Mouse (Mus musculus) embryonic stem cell, embryonic (primary cell): Measurements from ENCODE around the gene Ntn1.

ENCODE experiments used
- CTCF ChIA-PET, 4 experiments: fragments of 300-600 bp in 2 of 4; fragments of 350-600 bp in 2 of 4; sonication (Branson Sonifier 250); formaldehyde crosslinking; loops; one replicate each; lab custom pipeline; 2022; ENCODE audit warnings: inconsistent platforms in 2 of 4; lab: Charles Lee
- POLR2A ChIA-PET, 4 experiments: fragments of 300-600 bp in 2 of 4; fragments of 350-600 bp in 2 of 4; sonication (Branson Sonifier 250); formaldehyde crosslinking; loops; one replicate each; lab custom pipeline; 2022; ENCODE audit warnings: antibody characterized with exemption in 4 of 4, inconsistent platforms in 1 of 4; lab: Charles Lee

Gene Ntn1

DNA sequence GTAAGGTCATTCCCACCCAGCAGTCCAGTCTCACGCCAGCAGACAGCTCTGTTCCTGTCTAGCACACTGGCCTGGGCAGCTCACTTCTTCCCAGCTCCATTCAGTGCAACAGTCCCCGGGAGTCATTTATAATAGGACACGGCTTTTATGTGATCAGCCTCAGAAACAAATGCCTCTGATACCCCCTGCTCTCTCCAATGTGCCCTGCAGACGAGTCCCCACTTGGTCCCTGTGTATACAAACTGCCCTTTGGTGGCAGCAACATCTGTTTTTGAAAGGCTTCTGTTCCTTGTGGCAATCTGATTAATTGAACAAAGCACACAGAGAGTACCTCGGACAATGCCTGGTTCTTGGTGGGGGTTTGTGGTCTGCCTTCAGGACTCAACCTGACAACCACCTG lies 22.2 kb downstream of the Ntn1 start:
- ChIA-PET CTCF (interaction anchor here in 1 of 4 experiments (0.6 kb wide), 1 partner anchor 20 kb away, joined by 8 read pairs; no protein-coding TSS in a partner anchor), POLR2A (interaction anchor here in 2 of 4 experiments (0.7 to 4.2 kb wide), 4 partner anchors 12 to 30 kb away, joined by 3 to 34 read pairs (median 4); no protein-coding TSS in a partner anchor)

GRCm38 (mm10) chr11:68373105-68373504 lies 27.5 kb downstream of the Ntn1 start:
- ChIA-PET CTCF (interaction anchor here in 1 of 4 experiments (0.6 kb wide), 1 partner anchor 36 kb away, joined by 4 read pairs; no protein-coding TSS in a partner anchor), POLR2A (interaction anchor here in 3 of 4 experiments (0.5 to 1.8 kb wide), 13 partner anchors 9 to 319 kb away, joined by 3 to 9 read pairs (median 3); partner anchors contain the start of gene Myh10 (in 1 of the 3))

GRCm38 (mm10) chr11:68371609-68372008 lies 29.0 kb downstream of the Ntn1 start:
- CTCF ChIA-PET: interaction anchor here in 1 of 4 experiments (0.6 to 0.7 kb wide), 2 partner anchors 36 to 159 kb away, joined by 3 to 4 read pairs; no protein-coding TSS in a partner anchor
- POLR2A ChIA-PET: interaction anchor here in 1 of 4 experiments (0.7 to 1.8 kb wide), 3 partner anchors 8 to 28 kb away, joined by 3 to 6 read pairs (median 3); no protein-coding TSS in a partner anchor

- POLR2A ChIA-PET: interaction anchor here in 1 of 4 experiments (1.3 to 1.6 kb wide), 4 partner anchors 9 to 155 kb away, joined by 3 to 9 read pairs (median 3); no protein-coding TSS in a partner anchor
- CTCF ChIA-PET: no interaction called here
Measured at GRCm38 (mm10) chr11:68356901-68357300, 43.7 kb downstream of the Ntn1 start.

DNA sequence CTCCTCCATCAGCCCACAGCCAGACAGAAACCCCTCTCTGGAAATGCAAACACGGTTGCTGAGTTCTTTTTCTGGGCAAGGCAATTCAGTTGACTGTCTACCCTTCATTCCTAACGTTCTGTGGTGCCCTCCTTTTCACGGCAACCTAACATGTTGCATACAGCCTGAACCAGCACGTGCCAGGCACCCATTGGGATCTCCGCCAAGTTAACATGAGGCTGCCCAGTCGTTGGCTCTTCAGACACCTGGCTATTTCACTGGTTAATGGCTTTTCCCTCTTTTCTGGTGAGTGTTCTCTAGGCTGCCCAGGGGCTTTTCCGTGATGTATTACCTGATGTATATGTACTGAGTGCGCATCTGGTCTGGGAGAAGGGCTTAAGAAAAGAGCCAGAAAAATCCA lies 45.1 kb downstream of the Ntn1 start:
- POLR2A ChIA-PET: interaction anchor here in 2 of 4 experiments (0.9 to 1.4 kb wide), 3 partner anchors 24 to 718 kb away, joined by 3 to 5 read pairs (median 5); no protein-coding TSS in a partner anchor
- CTCF ChIA-PET: interaction anchor here in 1 of 4 experiments (0.8 to 1.3 kb wide), 2 partner anchors 14 to 53 kb away, joined by 4 read pairs; no protein-coding TSS in a partner anchor

DNA sequence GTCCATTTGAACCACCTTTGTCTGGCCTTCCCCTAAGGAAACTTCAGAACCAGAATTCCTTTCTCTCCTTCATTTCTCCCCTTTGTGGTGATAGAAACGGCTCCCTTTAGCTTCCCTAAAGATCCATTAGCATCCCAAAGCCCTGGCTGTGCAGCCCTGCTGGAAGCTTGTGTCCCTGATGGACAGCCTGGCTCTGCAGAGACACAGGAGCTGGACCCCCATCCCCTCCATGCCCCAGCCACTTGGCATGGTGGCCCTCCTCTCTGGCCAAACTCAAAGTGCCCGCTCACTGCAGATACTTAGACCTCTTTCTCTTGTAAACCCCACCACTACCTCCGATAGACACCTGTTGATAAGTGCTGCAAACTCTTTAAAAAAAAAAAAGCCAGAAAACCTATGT lies 45.8 kb downstream of the Ntn1 start:
- POLR2A ChIA-PET: interaction anchor here in 2 of 4 experiments (0.8 to 1.4 kb wide), 6 partner anchors 9 to 719 kb away, joined by 3 to 5 read pairs (median 4); no protein-coding TSS in a partner anchor
- CTCF ChIA-PET: interaction anchor here in 2 of 4 experiments (0.6 to 1.3 kb wide), 2 partner anchors 13 to 112 kb away, joined by 4 to 9 read pairs; no protein-coding TSS in a partner anchor

- POLR2A ChIA-PET: no interaction called here
Measured at GRCm38 (mm10) chr11:68352236-68352635, 48.4 kb downstream of the Ntn1 start.

DNA sequence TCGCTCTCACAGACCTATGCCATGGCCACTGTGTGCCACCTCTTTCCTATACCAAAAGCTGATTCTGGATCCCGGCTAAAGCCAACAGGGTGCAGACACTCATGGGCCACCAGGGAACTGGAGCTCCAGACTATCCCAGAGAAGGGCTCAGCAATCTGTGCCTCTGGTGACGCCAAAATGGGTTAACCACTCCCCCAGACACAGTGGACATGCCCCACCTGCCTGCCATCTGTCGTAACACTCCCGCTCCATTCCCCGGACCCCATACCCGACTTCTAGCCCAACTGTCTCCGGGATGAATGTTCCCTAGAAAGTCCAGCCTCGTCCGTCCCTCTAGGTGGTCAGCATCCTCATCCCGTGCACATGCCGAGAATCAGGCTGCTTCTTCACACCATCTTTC lies 51.8 kb downstream of the Ntn1 start:
- CTCF ChIA-PET: interaction anchor here in 2 of 4 experiments (1.2 to 1.5 kb wide), 4 partner anchors 9 to 60 kb away, joined by 3 to 5 read pairs (median 4); no protein-coding TSS in a partner anchor
- POLR2A ChIA-PET: interaction anchor here in 3 of 4 experiments (0.6 to 2.2 kb wide), 14 partner anchors 9 to 83 kb away, joined by 3 to 11 read pairs (median 4); partner anchors contain the start of gene Pik3r5 (in 1 of the 3)

More at GRCm38 (mm10) chr11:68352236-68352635, 48.4 kb downstream of the Ntn1 start:
- CTCF ChIA-PET: interaction anchor here in 1 of 4 experiments (0.6 kb wide), 1 partner anchor 423 kb away, joined by 3 read pairs; no protein-coding TSS in a partner anchor

DNA sequence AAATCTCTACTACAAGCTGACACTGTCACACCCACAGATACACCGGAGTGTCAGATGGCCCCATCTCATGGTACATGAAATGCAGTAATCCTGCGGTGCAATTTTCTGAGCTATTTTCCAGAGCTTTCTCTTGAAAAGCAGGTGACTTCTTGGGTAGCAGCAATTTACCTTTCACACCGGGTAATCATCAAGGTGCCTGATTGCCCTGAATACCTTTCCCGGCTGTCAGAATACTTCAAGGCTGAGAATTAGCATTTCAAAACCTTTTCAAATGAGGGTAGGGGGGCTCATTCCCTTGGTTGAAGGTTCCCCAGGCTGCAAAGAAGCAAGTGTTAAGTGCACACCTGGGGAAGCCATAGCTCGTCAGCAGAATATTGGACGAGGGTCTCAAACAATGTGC lies 52.5 kb downstream of the Ntn1 start:
- ChIA-PET POLR2A (interaction anchor here in 3 of 4 experiments (0.7 to 2.2 kb wide), 18 partner anchors 9 to 94 kb away, joined by 3 to 11 read pairs (median 3); partner anchors contain the start of genes Ntn1 (in 1 of the 3) and Pik3r5 (in 1 of the 3)), CTCF (interaction anchor here (0.5 to 1.5 kb wide), 7 partner anchors 10 to 250 kb away, joined by 3 to 5 read pairs (median 3); no protein-coding TSS in a partner anchor)

- POLR2A ChIA-PET: interaction anchor here in 3 of 4 experiments (0.7 to 2.2 kb wide), 12 partner anchors 8 to 94 kb away, joined by 3 to 11 read pairs (median 4); partner anchors contain the start of gene Ntn1 (in 1 of the 3)
Measured at GRCm38 (mm10) chr11:68347508-68347907, 53.1 kb downstream of the Ntn1 start.

GRCm38 (mm10) chr11:68346099-68346498 lies 54.5 kb downstream of the Ntn1 start:
- ChIA-PET POLR2A (interaction anchor here in 1 of 4 experiments (1.2 kb wide), 1 partner anchor 60 kb away, joined by 3 read pairs; no protein-coding TSS in a partner anchor), CTCF (no interaction called here)

More at GRCm38 (mm10) chr11:68347508-68347907, 53.1 kb downstream of the Ntn1 start:
- CTCF ChIA-PET: interaction anchor here (0.5 to 1.3 kb wide), 6 partner anchors 10 to 249 kb away, joined by 3 to 5 read pairs (median 3); no protein-coding TSS in a partner anchor

GRCm38 (mm10) chr11:68344221-68344620 lies 56.4 kb downstream of the Ntn1 start:
- ChIA-PET POLR2A (interaction anchor here in 1 of 4 experiments (0.6 to 1.2 kb wide), 3 partner anchors 28 to 1253 kb away, joined by 3 to 5 read pairs (median 3); no protein-coding TSS in a partner anchor), CTCF (interaction anchor here in 1 of 4 experiments (0.6 kb wide), 1 partner anchor 64 kb away, joined by 4 read pairs; no protein-coding TSS in a partner anchor)

- ChIA-PET CTCF (no interaction called here), POLR2A (interaction anchor here in 1 of 4 experiments (0.9 to 3.1 kb wide), 3 partner anchors 11 to 68 kb away, joined by 3 to 10 read pairs (median 3); no protein-coding TSS in a partner anchor)
Measured at GRCm38 (mm10) chr11:68342761-68343160, 57.9 kb downstream of the Ntn1 start.

DNA sequence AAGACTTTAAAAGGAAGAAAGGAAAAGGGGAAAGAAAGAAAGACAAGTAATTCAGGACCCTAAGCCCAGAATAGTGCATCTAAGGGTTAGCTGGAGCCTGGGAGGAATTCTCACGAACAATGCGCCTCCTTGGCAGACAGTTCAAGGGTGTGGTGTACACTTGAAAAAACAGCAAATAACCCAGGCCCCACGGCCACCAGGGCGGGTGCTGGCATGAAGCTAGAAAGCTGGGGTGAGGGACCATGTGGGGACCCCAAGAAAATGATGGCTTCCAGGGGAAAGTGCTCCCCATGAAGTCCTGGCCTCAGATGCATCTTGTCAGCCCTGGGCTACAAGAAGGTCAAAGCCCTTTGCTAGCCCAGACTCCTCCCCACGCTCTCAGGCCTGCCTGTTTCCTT lies 58.6 kb downstream of the Ntn1 start:
- POLR2A ChIA-PET: interaction anchor here in 2 of 4 experiments (0.8 to 3.1 kb wide), 7 partner anchors 9 to 130 kb away, joined by 3 to 10 read pairs (median 3); no protein-coding TSS in a partner anchor
- CTCF ChIA-PET: interaction anchor here in 3 of 4 experiments (0.6 to 1.3 kb wide), 6 partner anchors 11 to 225 kb away, joined by 3 to 7 read pairs (median 4); no protein-coding TSS in a partner anchor

GRCm38 (mm10) chr11:68341111-68342002 lies 59.3 kb downstream of the Ntn1 start:
- ChIA-PET CTCF (interaction anchor here (0.5 to 1.3 kb wide), 8 partner anchors 11 to 225 kb away, joined by 3 to 7 read pairs (median 3); no protein-coding TSS in a partner anchor), POLR2A (interaction anchor here in 2 of 4 experiments (0.8 to 3.1 kb wide), 11 partner anchors 8 to 130 kb away, joined by 3 to 10 read pairs (median 3); no protein-coding TSS in a partner anchor)

- ChIA-PET CTCF (interaction anchor here in 1 of 4 experiments (1.2 kb wide), 1 partner anchor 145 kb away, joined by 3 read pairs; no protein-coding TSS in a partner anchor), POLR2A (interaction anchor here in 1 of 4 experiments (1.0 to 1.9 kb wide), 5 partner anchors 9 to 129 kb away, joined by 3 to 4 read pairs (median 3); no protein-coding TSS in a partner anchor)
Measured at GRCm38 (mm10) chr11:68340366-68340765, 60.3 kb downstream of the Ntn1 start.

DNA sequence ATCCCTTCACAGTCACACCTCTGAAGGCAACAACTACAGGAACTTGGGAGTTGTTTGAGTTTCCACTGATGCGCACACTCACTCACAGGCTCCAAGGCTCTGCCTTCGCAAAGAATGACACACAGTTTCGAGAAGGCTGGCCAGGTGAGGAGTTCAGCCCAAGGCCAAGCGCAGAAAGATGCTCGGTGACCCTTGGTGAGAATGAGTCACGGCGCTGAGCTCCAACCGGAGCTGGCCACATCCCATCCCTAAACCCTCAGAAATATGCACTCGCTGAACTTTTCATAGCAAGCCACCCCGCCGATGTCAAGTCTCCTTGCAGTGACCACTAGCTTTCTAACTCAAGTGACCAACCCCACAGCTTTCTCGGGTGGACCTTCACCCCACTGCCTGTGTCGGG lies 60.8 kb downstream of the Ntn1 start:
- CTCF ChIA-PET: interaction anchor here in 1 of 4 experiments (0.6 kb wide), 1 partner anchor 502 kb away, joined by 4 read pairs; no protein-coding TSS in a partner anchor
- POLR2A ChIA-PET: interaction anchor here in 3 of 4 experiments (0.6 to 1.9 kb wide), 6 partner anchors 8 to 28 kb away, joined by 3 to 4 read pairs (median 4); no protein-coding TSS in a partner anchor
